Mouse (Mus musculus) spleen, adult 2 months (tissue): Measurements from ENCODE around the gene Olfr309. TPM values are rescaled to one million over a fixed set of nuclear protein-coding genes. Genes with fewer than 3 reads are reported as not detected.
"Not testable (repeated sequence)": the region's sequence is repeated elsewhere in the genome, so short reads cannot be mapped to it uniquely, and the experiment has no call there.

Source experiments
- DNase-seq, 2 experiments: peaks; one replicate each; pipeline versions ENCODE4 v3.0.0 to v3.0.0-alpha.2; 2012 to 2021; ENCODE audit warnings: low spot score in 2 of 2, low read depth in 1 of 2
- H3K27ac ChIP-seq: fragments of 200-500 bp; 2 replicates; pipeline ENCODE4 v1.5.1; 2012; ENCODE audit warnings: low read length, inconsistent platforms; ENCODE audit not compliant: insufficient read depth
- H3K27me3 ChIP-seq: fragments of 200-500 bp; 2 replicates; pipeline ENCODE4 v1.6.1; 2012; ENCODE audit warnings: mild to moderate bottlenecking, moderate library complexity, low read length, inconsistent platforms; ENCODE audit not compliant: control insufficient read depth, insufficient read depth
- H3K36me3 ChIP-seq: fragments of 200-500 bp; 2 replicates; pipeline ENCODE4 v1.6.1; 2012; ENCODE audit warnings: mild to moderate bottlenecking, low read length, inconsistent platforms; ENCODE audit not compliant: control insufficient read depth, insufficient read depth
- H3K4me1 ChIP-seq: fragments of 200-500 bp; 2 replicates; pipeline ENCODE4 v1.6.1; 2011; ENCODE audit warnings: inconsistent platforms; ENCODE audit not compliant: control insufficient read depth, insufficient read depth, insufficient read length
- H3K4me3 ChIP-seq: fragments of 200-500 bp; 2 replicates; pipeline ENCODE4 v1.5.1; 2011; ENCODE audit warnings: mild to moderate bottlenecking, inconsistent platforms; ENCODE audit not compliant: insufficient read depth, insufficient read length; ENCODE audit errors: extremely low read depth
- CTCF ChIP-seq: fragments of 200-500 bp; IDR thresholded peaks from 2 replicates; pipeline ENCODE4 v1.5.1; 2011; ENCODE audit warnings: mild to moderate bottlenecking, inconsistent platforms; ENCODE audit not compliant: insufficient read depth, insufficient read length, insufficient replicate concordance; ENCODE audit errors: extremely low read depth
- POLR2A ChIP-seq: fragments of 200-500 bp; IDR thresholded peaks from 2 replicates; pipeline ENCODE4 v1.6.1; 2011; ENCODE audit warnings: low read depth, low read length, inconsistent platforms
- WGBS: fragments of 180-500 bp; shearing (Covaris S2); methylation state at CpG from one replicate; pipeline ENCODE4 v1.1.7; 2018; 5-methylcytosine and 5-hydroxymethylcytosine counted together
- polyA plus RNA-seq: library from polyadenylated mRNA; depleted of rRNA; stranded (reverse); fragments of >200 nt; gene quantifications from 2 replicates; pipeline ENCODE4 v1.2.3, GENCODE M21; 2012; rRNA removed

Gene Olfr309
- polyA plus RNA-seq, result not detected in 2 replicates

- no peaks in the 10 kb centered on the region for H3K36me3 ChIP-seq
- no peak for DNase-seq
- H3K4me3 ChIP-seq, result no peak within 1 kb of the TSS
- 71% methylated on average over 2 of the region's 2 CpGs for WGBS
- no peaks in the 10 kb centered on the region for H3K27me3 ChIP-seq
- TF ChIP-seq CTCF (no peak), POLR2A (no peak)
- no peaks in the 10 kb centered on the region for H3K4me1 ChIP-seq
- H3K27ac ChIP-seq, result no peak within 1 kb of the TSS
Observed at GRCm38 (mm10) chr7:86313608-86314007, at the start of gene Olfr309. TSS of gene Olfr309 (minus strand) at chr7:86313708.

DNA sequence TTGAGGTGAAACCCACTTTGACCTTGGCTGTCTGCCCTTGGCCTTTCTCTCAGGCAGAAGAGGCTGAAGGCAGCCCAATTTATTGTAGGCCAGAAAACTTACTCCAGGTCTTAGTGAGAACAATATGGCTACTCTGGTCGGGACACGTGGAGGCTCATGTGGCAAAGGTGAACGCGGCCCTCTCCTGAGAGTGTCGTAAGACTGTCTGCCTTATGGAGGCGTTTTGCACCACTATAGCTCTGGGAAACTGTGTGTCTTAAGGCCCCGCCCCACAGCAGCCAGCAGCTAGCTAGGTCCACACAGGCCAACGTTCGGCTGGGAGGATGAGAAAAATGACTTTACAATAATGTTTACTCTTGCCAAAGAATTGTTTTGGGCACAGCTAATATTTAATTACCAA, 32.8 kb upstream of the Olfr309 start:
- DNase-seq, H3K27ac ChIP-seq, H3K4me3 ChIP-seq, H3K36me3 ChIP-seq, H3K27me3 ChIP-seq, H3K4me1 ChIP-seq: not testable (repeated sequence)
- 85% methylated on average over 9 of the region's 9 CpGs for WGBS

GRCm38 (mm10) chr7:86344253-86344652, 30.7 kb upstream of the Olfr309 start:
- no peaks in the 10 kb centered on the region for H3K36me3 ChIP-seq
- no peaks in the 10 kb centered on the region for H3K27me3 ChIP-seq
- TF ChIP-seq CTCF, result no peak
- TF ChIP-seq POLR2A, result no peak
- no peak overlapping the region for H3K27ac ChIP-seq
- 69% methylated on average over 3 of the region's 3 CpGs for WGBS
- no peak for DNase-seq
- no peak overlapping the region for H3K4me3 ChIP-seq
- no peaks in the 10 kb centered on the region for H3K4me1 ChIP-seq

DNA sequence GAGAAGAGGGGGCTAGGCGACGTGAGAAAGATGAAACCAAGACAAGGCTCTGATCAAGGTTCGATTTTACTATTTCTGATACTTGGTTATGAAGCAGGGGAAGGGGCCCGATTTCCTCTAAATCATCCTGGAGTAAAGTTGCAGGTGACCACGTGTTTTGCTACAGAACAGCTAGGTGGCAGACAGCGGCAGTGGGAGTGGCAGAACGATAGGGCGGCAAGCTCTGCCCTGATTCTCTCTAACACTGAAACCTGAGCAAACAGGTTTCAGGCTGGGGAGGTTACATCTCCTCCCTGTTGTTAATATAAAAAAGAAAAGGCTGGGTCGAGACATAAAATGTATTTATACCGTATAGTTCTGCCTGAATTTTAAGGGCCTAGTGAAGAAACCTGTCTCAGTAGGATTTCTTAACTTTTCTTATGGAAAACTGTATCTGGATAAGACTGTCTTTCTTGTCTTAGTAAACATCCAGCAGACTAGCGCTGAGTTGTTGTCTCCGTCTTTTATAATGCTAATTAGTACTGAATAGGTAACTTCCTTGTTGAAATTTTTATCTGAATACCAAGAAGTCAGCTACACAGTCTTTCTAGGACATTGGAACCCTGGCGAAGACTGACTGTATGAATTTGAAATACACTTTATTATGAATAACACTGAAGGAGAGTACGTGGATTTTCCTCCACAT, 29.5 kb upstream of the Olfr309 start:
- 80% methylated on average over 14 of the region's 14 CpGs for WGBS
- no peak for DNase-seq
- Histone ChIP-seq H3K36me3 (no peaks in the 10 kb centered on the region), H3K27ac (no peak overlapping the region), H3K4me3 (no peak overlapping the region), H3K27me3 (no peaks in the 10 kb centered on the region), H3K4me1 (no peaks in the 10 kb centered on the region)
- TF ChIP-seq POLR2A (no peak), CTCF (no peak)

GRCm38 (mm10) chr7:86337486-86337885, 24.0 kb upstream of the Olfr309 start, which contains the start of gene Olfr307:
TSS of gene Olfr307 (minus strand) at chr7:86337586.
- WGBS, result 78% methylated on average over 1 of the region's 1 CpGs
- H3K4me3 ChIP-seq, result no peak within 1 kb of the TSS
- H3K27ac ChIP-seq, result no peak within 1 kb of the TSS
- no peaks in the 10 kb centered on the region for H3K4me1 ChIP-seq
- DNase-seq, result no peak
- no peaks in the 10 kb centered on the region for H3K27me3 ChIP-seq
- TF ChIP-seq CTCF (no peak), POLR2A (no peak)
- H3K36me3 ChIP-seq, result no peaks in the 10 kb centered on the region

GRCm38 (mm10) chr7:86325530-86325929, 12.0 kb upstream of the Olfr309 start, which contains the start of gene Olfr308:
TSS of gene Olfr308 (minus strand) at chr7:86325630.
- no peaks in the 10 kb centered on the region for H3K4me1 ChIP-seq
- no peak for DNase-seq
- TF ChIP-seq POLR2A (no peak), CTCF (no peak)
- H3K27ac ChIP-seq, result no peak within 1 kb of the TSS
- H3K4me3 ChIP-seq, result no peak within 1 kb of the TSS
- no peaks in the 10 kb centered on the region for H3K36me3 ChIP-seq
- no peaks in the 10 kb centered on the region for H3K27me3 ChIP-seq

GRCm38 (mm10) chr7:86321323-86321722, 7.8 kb upstream of the Olfr309 start:
- DNase-seq, result no peak
- H3K27me3 ChIP-seq, result no peaks in the 10 kb centered on the region
- no peak overlapping the region for H3K27ac ChIP-seq
- no peak overlapping the region for H3K4me3 ChIP-seq
- TF ChIP-seq POLR2A, result no peak
- no peak for TF ChIP-seq CTCF
- H3K36me3 ChIP-seq, result no peaks in the 10 kb centered on the region
- no peaks in the 10 kb centered on the region for H3K4me1 ChIP-seq
- WGBS, result 53% methylated on average over 2 of the region's 2 CpGs
